Mouse (Mus musculus): ENCODE results near the gene Farp1. TPM values are rescaled to one million over a fixed set of nuclear protein-coding genes. Genes with fewer than 3 reads are reported as not detected.
"Not testable (repeated sequence)": the region's sequence is repeated elsewhere in the genome, so short reads cannot be mapped to it uniquely, and the experiment has no call there.

The Farp1 gene
- polyA plus RNA-seq, 2 experiments, result 43.3 to 78.5 TPM

DNA sequence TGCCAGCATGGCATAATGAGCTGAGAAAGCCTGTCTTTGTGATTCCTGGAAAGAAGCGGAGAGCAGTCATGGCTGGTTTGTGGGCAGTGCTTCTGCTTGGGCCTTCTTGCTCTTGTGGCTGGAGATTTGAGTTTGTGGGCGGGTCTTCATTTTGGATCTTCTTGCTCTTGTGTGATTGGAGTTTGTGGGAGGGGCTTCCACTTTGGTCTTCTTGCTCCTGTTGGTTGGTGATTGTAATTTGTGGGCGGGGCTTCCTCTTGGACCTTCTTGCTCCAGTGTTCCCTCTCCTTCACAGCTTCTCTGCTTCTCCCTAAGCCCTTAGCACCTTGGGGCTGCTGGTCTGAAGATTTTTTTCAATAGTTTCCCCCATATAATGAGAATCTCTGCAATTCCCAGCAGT lies 90.7 kb downstream of the Farp1 start:
- ATAC-seq (ENCODE audit: low FRiP score, low read depth), result no peak
- TF ChIP-seq POLR2A (IDR thresholded peaks at IDR 0.05; ENCODE audit: borderline replicate concordance, extremely low read depth, insufficient read depth, insufficient read length), result no peak
- no peak for DNase-seq (ENCODE audit: low spot score)
- H3K4me1 ChIP-seq (ENCODE audit: control insufficient read depth, insufficient read depth, low read length), result peaks cover 52% of the 10 kb centered on the region
- H3K4me2 ChIP-seq (replicated peaks; ENCODE audit: low read depth, low read length, severe bottlenecking), result no peak overlapping the region
- no peaks in the 10 kb centered on the region for H3K9me3 ChIP-seq (ENCODE audit: control insufficient read depth, low read length)
- no peak overlapping the region for H3K9ac ChIP-seq (ENCODE audit: low read depth, low read length, severe bottlenecking)
- H3K36me3 ChIP-seq (ENCODE audit: control insufficient read depth, insufficient read depth, low read length), result no peaks in the 10 kb centered on the region; the same call in 1 of the 2 replicates
- no peak overlapping the region for H3K27ac ChIP-seq (replicated peaks; ENCODE audit: low read depth, low read length)
- H3K4me3 ChIP-seq (replicated peaks; ENCODE audit: low read length), result no peak overlapping the region
- no peaks in the 10 kb centered on the region for H3K27me3 ChIP-seq (ENCODE audit: control insufficient read depth, insufficient read depth, low read length)
- 81% methylated on average over 3 of the region's 3 CpGs for WGBS

DNA sequence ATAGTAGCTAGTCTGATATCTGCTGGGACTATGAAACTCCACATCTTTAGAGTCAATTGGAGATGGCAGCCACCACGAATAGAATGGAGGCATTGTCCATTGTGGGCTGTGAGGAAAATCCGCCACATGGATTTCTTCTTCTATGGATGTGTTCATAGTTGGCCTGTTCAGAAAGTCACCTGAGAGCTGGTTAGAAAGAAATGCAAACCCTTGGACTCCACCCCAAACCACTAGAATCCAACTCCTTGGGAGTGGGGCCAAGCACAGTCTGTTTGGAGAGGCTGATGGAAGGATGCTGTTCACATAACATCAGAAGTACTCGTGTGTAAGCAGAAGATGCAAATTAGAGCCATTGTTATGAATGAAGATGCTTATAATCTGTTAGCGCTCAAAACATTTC lies 91.3 kb downstream of the Farp1 start:
- Histone ChIP-seq H3K4me2 (replicated peaks; ENCODE audit: low read depth, low read length, severe bottlenecking) (no peak overlapping the region), H3K27me3 (ENCODE audit: control insufficient read depth, insufficient read depth, low read length) (no peaks in the 10 kb centered on the region), H3K27ac (replicated peaks; ENCODE audit: low read depth, low read length) (no peak overlapping the region), H3K36me3 (ENCODE audit: control insufficient read depth, insufficient read depth, low read length) (no peaks in the 10 kb centered on the region; the same call in 1 of the 2 replicates), H3K4me3 (replicated peaks; ENCODE audit: low read length) (no peak overlapping the region), H3K9me3 (ENCODE audit: control insufficient read depth, low read length) (no peaks in the 10 kb centered on the region), H3K4me1 (ENCODE audit: control insufficient read depth, insufficient read depth, low read length) (peaks cover 52% of the 10 kb centered on the region), H3K9ac (ENCODE audit: low read depth, low read length, severe bottlenecking) (no peak overlapping the region)
- WGBS, result 78% methylated on average over 4 of the region's 4 CpGs
- ATAC-seq (ENCODE audit: low FRiP score, low read depth) (no peak), DNase-seq (ENCODE audit: low spot score) (no peak)
- no peak for TF ChIP-seq POLR2A (IDR thresholded peaks at IDR 0.05; ENCODE audit: borderline replicate concordance, extremely low read depth, insufficient read depth, insufficient read length)

DNA sequence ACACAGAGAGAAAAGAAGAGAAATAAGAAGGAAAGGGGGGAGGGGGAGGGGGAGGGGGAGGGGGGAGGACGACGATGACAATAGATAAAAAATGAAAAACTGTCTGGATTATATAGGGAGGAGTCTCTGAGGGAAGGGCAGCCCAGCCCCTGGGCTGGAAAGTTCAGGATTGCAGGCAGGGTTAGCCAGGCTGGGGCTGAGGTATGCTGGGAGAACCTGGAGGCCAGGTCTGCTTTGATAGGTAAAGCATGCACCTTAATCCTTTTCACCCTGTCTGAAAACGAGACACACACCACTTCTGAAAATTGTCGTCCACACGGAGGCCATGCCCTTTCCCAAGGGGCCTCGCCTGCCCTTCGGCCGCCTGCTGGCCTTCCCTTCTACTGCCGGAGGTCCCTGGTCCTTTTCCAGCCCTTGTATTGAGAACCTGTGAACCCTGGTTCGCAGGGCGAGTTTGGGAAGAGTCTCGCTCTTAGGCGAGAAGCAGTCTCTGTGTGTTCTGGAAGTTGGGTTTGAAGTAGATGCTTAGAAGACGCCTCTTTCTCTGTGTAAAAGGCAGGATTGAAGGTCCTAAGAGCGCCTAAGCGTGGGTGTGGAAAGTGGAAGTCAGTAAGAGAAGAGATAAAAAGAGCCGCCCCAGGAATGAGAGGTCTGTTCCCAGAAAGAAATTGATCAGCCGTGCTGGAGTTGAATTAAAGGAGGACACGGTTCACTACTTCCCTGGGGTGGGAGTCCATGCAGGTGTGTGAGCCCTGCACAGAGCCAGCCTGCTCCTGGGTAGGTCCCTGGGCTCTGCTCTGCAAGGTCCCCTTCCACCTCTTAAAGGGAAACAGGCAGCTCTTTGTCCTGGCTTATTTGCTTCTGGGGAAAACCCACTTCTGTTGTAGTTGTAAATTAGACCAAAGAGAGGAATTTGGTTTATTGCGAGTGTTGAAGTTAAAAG lies 94.1 kb downstream of the Farp1 start:
- no peak overlapping the region; the same call in 1 of the 2 replicates for H3K4me2 ChIP-seq (replicated peaks; ENCODE audit: low read depth, low read length, severe bottlenecking)
- WGBS, result 26% methylated on average over 20 of the region's 20 CpGs
- no peak overlapping the region for H3K9ac ChIP-seq (ENCODE audit: low read depth, low read length, severe bottlenecking)
- no peaks in the 10 kb centered on the region for H3K27me3 ChIP-seq (ENCODE audit: control insufficient read depth, insufficient read depth, low read length)
- TF ChIP-seq POLR2A (IDR thresholded peaks at IDR 0.05; ENCODE audit: borderline replicate concordance, extremely low read depth, insufficient read depth, insufficient read length), result no peak
- no peaks in the 10 kb centered on the region; the same call in 1 of the 2 replicates for H3K36me3 ChIP-seq (ENCODE audit: control insufficient read depth, insufficient read depth, low read length)
- no peak overlapping the region for H3K4me3 ChIP-seq (replicated peaks; ENCODE audit: low read length)
- DNase-seq (ENCODE audit: low spot score) (peak; percentile 15), ATAC-seq (ENCODE audit: low FRiP score, low read depth) (no peak)
- no peaks in the 10 kb centered on the region for H3K9me3 ChIP-seq (ENCODE audit: control insufficient read depth, low read length)
- H3K4me1 ChIP-seq (ENCODE audit: control insufficient read depth, insufficient read depth, low read length), result peaks cover 51% of the 10 kb centered on the region
- peak overlapping the region; percentile 35; the same call in 1 of the 2 replicates for H3K27ac ChIP-seq (replicated peaks; ENCODE audit: low read depth, low read length)

DNA sequence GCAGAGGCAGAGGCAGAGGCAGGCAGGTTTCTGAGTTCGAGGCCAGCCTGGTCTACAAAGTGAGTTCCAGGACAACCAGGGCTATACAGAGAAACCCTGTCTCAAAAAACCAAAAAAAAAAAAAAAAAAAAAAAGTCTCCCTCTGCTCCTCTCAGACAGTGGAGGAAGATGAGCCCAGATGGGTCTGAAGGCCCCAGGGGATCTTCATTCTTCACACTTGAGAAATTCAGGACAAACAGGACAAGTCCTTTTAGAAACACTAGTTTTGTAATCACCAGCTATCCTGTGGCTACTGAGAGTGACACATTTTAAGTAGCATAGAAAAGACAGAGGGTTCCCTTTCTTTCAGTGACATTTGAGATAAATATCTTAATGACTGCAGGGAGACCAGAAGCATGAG lies 95.4 kb downstream of the Farp1 start:
- not testable (repeated sequence) for H3K9ac ChIP-seq (ENCODE audit: low read depth, low read length, severe bottlenecking); H3K4me3 ChIP-seq (replicated peaks; ENCODE audit: low read length); H3K9me3 ChIP-seq (ENCODE audit: control insufficient read depth, low read length); ATAC-seq (ENCODE audit: low FRiP score, low read depth); H3K4me2 ChIP-seq (replicated peaks; ENCODE audit: low read depth, low read length, severe bottlenecking); H3K27ac ChIP-seq (replicated peaks; ENCODE audit: low read depth, low read length); H3K27me3 ChIP-seq (ENCODE audit: control insufficient read depth, insufficient read depth, low read length); DNase-seq (ENCODE audit: low spot score); H3K36me3 ChIP-seq (ENCODE audit: control insufficient read depth, insufficient read depth, low read length)
- WGBS, result 85% methylated on average over 1 of the region's 1 CpGs
- peaks cover 51% of the 10 kb centered on the region for H3K4me1 ChIP-seq (ENCODE audit: control insufficient read depth, insufficient read depth, low read length)

DNA sequence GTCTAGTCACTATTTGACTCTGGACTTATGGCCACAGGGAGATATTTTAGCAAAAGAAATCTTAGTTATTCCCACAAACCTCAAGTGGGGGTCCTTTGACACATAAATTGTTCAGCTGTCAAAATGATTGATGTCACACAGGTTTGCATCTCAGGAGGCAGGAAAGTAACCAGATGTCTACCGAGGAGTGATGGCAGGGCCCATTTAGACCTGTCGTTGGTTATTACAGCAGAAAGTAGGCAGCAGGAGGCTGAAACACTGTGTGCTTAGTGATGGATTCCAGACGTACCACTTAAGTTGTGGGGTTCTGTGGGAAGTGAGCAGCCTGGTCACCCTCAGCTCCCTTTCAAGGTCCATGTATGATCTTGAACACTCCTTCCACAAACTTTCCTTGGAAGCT lies 99.4 kb downstream of the Farp1 start:
- Histone ChIP-seq H3K9ac (ENCODE audit: low read depth, low read length, severe bottlenecking) (no peak overlapping the region), H3K4me3 (replicated peaks; ENCODE audit: low read length) (no peak overlapping the region), H3K27ac (replicated peaks; ENCODE audit: low read depth, low read length) (no peak overlapping the region), H3K4me1 (ENCODE audit: control insufficient read depth, insufficient read depth, low read length) (peaks cover 51% of the 10 kb centered on the region), H3K9me3 (ENCODE audit: control insufficient read depth, low read length) (no peaks in the 10 kb centered on the region), H3K4me2 (replicated peaks; ENCODE audit: low read depth, low read length, severe bottlenecking) (no peak overlapping the region), H3K27me3 (ENCODE audit: control insufficient read depth, insufficient read depth, low read length) (no peaks in the 10 kb centered on the region), H3K36me3 (ENCODE audit: control insufficient read depth, insufficient read depth, low read length) (peaks cover 8% of the 10 kb centered on the region; the same call in 1 of the 2 replicates)
- TF ChIP-seq POLR2A (IDR thresholded peaks at IDR 0.05; ENCODE audit: borderline replicate concordance, extremely low read depth, insufficient read depth, insufficient read length), result no peak
- WGBS, result 5% methylated on average over 3 of the region's 3 CpGs
- DNase-seq (ENCODE audit: low spot score) (no peak), ATAC-seq (ENCODE audit: low FRiP score, low read depth) (no peak)

Data from limb, embryonic 14.5 days (tissue).